Mouse (Mus musculus): ENCODE results near the gene Agfg2. TPM values are rescaled to one million over a fixed set of nuclear protein-coding genes. Genes with fewer than 3 reads are reported as not detected.
A peak's percentile ranks its signal among the peaks of the same experiment; 100 is the strongest.

Gene Agfg2
- polyA plus RNA-seq, 1 experiment: 11.6 TPM

GRCm38 (mm10) chr5:137654746-137655145 is 29.8 kb downstream of the Agfg2 start:
- H3K36me3 ChIP-seq (ENCODE audit: control insufficient read depth, insufficient read depth, low read length): peaks cover 12% of the 10 kb centered on the region
- no peaks in the 10 kb centered on the region for H3K27me3 ChIP-seq (ENCODE audit: control insufficient read depth, insufficient read depth, low read length)
- 69% methylated on average over 7 of the region's 7 CpGs for WGBS
- H3K4me3 ChIP-seq (ENCODE audit: low read depth, low read length): no peak overlapping the region
- TF ChIP-seq POLR2A (IDR thresholded peaks at IDR 0.05; ENCODE audit: low read depth, low read length) (no peak), CTCF (IDR thresholded peaks at IDR 0.05; ENCODE audit: extremely low read depth, insufficient read length, insufficient replicate concordance, low read depth, low read length) (no peak)
- no peaks in the 10 kb centered on the region for H3K4me1 ChIP-seq (ENCODE audit: control insufficient read depth, insufficient read depth, insufficient read length, low read length)
- no peak overlapping the region for H3K27ac ChIP-seq (ENCODE audit: insufficient read depth, low read depth, low read length)

- no peak overlapping the region for H3K27ac ChIP-seq (ENCODE audit: insufficient read depth, low read depth, low read length)
- H3K4me3 ChIP-seq (ENCODE audit: low read depth, low read length): no peak overlapping the region
- TF ChIP-seq POLR2A (IDR thresholded peaks at IDR 0.05; ENCODE audit: low read depth, low read length): no peak
- no peak for TF ChIP-seq CTCF (IDR thresholded peaks at IDR 0.05; ENCODE audit: extremely low read depth, insufficient read length, insufficient replicate concordance, low read depth, low read length)
- no peaks in the 10 kb centered on the region for H3K27me3 ChIP-seq (ENCODE audit: control insufficient read depth, insufficient read depth, low read length)
- 93% methylated on average over 10 of the region's 10 CpGs for WGBS
- no peaks in the 10 kb centered on the region for H3K4me1 ChIP-seq (ENCODE audit: control insufficient read depth, insufficient read depth, insufficient read length, low read length)
- H3K36me3 ChIP-seq (ENCODE audit: control insufficient read depth, insufficient read depth, low read length): peaks cover 12% of the 10 kb centered on the region
Observed at GRCm38 (mm10) chr5:137653366-137653765, 31.2 kb downstream of the Agfg2 start.

- 26% methylated on average over 3 of the region's 3 CpGs for WGBS
- no peaks in the 10 kb centered on the region for H3K27me3 ChIP-seq (ENCODE audit: control insufficient read depth, insufficient read depth, low read length)
- TF ChIP-seq CTCF (IDR thresholded peaks at IDR 0.05; ENCODE audit: extremely low read depth, insufficient read length, insufficient replicate concordance, low read depth, low read length) (peak; percentile 83; the same call in 1 of the 2 replicates), POLR2A (IDR thresholded peaks at IDR 0.05; ENCODE audit: low read depth, low read length) (no peak)
- H3K27ac ChIP-seq (ENCODE audit: insufficient read depth, low read depth, low read length): no peak overlapping the region
- peaks cover 12% of the 10 kb centered on the region for H3K36me3 ChIP-seq (ENCODE audit: control insufficient read depth, insufficient read depth, low read length)
- H3K4me1 ChIP-seq (ENCODE audit: control insufficient read depth, insufficient read depth, insufficient read length, low read length): no peaks in the 10 kb centered on the region; the same call in 1 of the 2 replicates
- no peak overlapping the region for H3K4me3 ChIP-seq (ENCODE audit: low read depth, low read length)
Observed at GRCm38 (mm10) chr5:137652474-137652873, 32.1 kb downstream of the Agfg2 start.

GRCm38 (mm10) chr5:137649669-137650571 is 34.6 kb downstream of the Agfg2 start:
- Histone ChIP-seq H3K27me3 (ENCODE audit: control insufficient read depth, insufficient read depth, low read length) (no peaks in the 10 kb centered on the region), H3K27ac (ENCODE audit: insufficient read depth, low read depth, low read length) (no peak overlapping the region), H3K4me1 (ENCODE audit: control insufficient read depth, insufficient read depth, insufficient read length, low read length) (peaks cover 5% of the 10 kb centered on the region), H3K4me3 (ENCODE audit: low read depth, low read length) (no peak overlapping the region), H3K36me3 (ENCODE audit: control insufficient read depth, insufficient read depth, low read length) (peaks cover 10% of the 10 kb centered on the region)
- 18% methylated on average over 18 of the region's 18 CpGs for WGBS
- no peak for TF ChIP-seq POLR2A (IDR thresholded peaks at IDR 0.05; ENCODE audit: low read depth, low read length)
- no peak for TF ChIP-seq CTCF (IDR thresholded peaks at IDR 0.05; ENCODE audit: extremely low read depth, insufficient read length, insufficient replicate concordance, low read depth, low read length)

- TF ChIP-seq CTCF (IDR thresholded peaks at IDR 0.05; ENCODE audit: extremely low read depth, insufficient read length, insufficient replicate concordance, low read depth, low read length) (no peak), POLR2A (IDR thresholded peaks at IDR 0.05; ENCODE audit: low read depth, low read length) (no peak)
Observed at GRCm38 (mm10) chr5:137649251-137649650, 35.3 kb downstream of the Agfg2 start.

GRCm38 (mm10) chr5:137647827-137648601 is 36.5 kb downstream of the Agfg2 start:
- Histone ChIP-seq H3K27ac (ENCODE audit: insufficient read depth, low read depth, low read length) (no peak overlapping the region), H3K36me3 (ENCODE audit: control insufficient read depth, insufficient read depth, low read length) (peaks cover 5% of the 10 kb centered on the region; the same call in 1 of the 2 replicates), H3K4me1 (ENCODE audit: control insufficient read depth, insufficient read depth, insufficient read length, low read length) (peaks cover 6% of the 10 kb centered on the region), H3K4me3 (ENCODE audit: low read depth, low read length) (no peak overlapping the region), H3K27me3 (ENCODE audit: control insufficient read depth, insufficient read depth, low read length) (no peaks in the 10 kb centered on the region)
- TF ChIP-seq POLR2A (IDR thresholded peaks at IDR 0.05; ENCODE audit: low read depth, low read length): no peak
- WGBS: 37% methylated on average over 9 of the region's 9 CpGs

More at GRCm38 (mm10) chr5:137649251-137649650, 35.3 kb downstream of the Agfg2 start:
- Histone ChIP-seq H3K4me1 (ENCODE audit: control insufficient read depth, insufficient read depth, insufficient read length, low read length) (peaks cover 6% of the 10 kb centered on the region), H3K4me3 (ENCODE audit: low read depth, low read length) (no peak overlapping the region), H3K27me3 (ENCODE audit: control insufficient read depth, insufficient read depth, low read length) (no peaks in the 10 kb centered on the region), H3K27ac (ENCODE audit: insufficient read depth, low read depth, low read length) (no peak overlapping the region), H3K36me3 (ENCODE audit: control insufficient read depth, insufficient read depth, low read length) (peaks cover 10% of the 10 kb centered on the region; the same call in 1 of the 2 replicates)
- WGBS: 46% methylated on average over 4 of the region's 4 CpGs

GRCm38 (mm10) chr5:137645652-137646091 is 38.9 kb downstream of the Agfg2 start, which contains the start of gene Irs3:
Gene Irs3, minus strand, starts transcription at chr5:137645714.
- no peak within 1 kb of the TSS for H3K27ac ChIP-seq (ENCODE audit: insufficient read depth, low read depth, low read length)
- no peaks in the 10 kb centered on the region for H3K27me3 ChIP-seq (ENCODE audit: control insufficient read depth, insufficient read depth, low read length)
- 68% methylated on average over 11 of the region's 11 CpGs for WGBS
- H3K4me3 ChIP-seq (ENCODE audit: low read depth, low read length): peak within 1 kb of the TSS; percentile 57
- TF ChIP-seq CTCF (IDR thresholded peaks at IDR 0.05; ENCODE audit: extremely low read depth, insufficient read length, insufficient replicate concordance, low read depth, low read length): no peak
- TF ChIP-seq POLR2A (IDR thresholded peaks at IDR 0.05; ENCODE audit: low read depth, low read length): no peak
- peaks cover 18% of the 10 kb centered on the region for H3K36me3 ChIP-seq (ENCODE audit: control insufficient read depth, insufficient read depth, low read length)
- H3K4me1 ChIP-seq (ENCODE audit: control insufficient read depth, insufficient read depth, insufficient read length, low read length): peaks cover 6% of the 10 kb centered on the region
